Mouse (Mus musculus): ENCODE results near the gene Tekt1.
A peak's percentile ranks its signal among the peaks of the same experiment; 100 is the strongest.

Gene Tekt1

DNA sequence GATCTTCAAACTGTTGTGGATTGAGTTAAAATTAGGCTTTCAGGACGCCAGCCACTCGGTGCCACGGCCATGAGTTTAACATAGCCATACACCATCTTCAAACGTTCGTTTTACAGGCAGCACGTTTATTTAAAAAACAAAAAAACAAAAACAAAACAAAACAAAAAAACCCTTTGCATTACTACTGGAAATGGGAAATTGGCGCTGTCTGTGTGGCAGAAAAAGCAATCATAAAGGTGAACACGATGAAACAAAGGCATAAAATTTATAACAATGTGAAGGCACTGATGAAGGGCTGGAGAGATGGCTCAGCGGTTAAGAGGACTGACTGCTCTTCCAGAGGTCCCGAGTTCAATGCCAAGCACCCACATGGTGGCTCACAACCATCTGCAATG lies at the start of gene Tekt1:
Gene Tekt1 (minus strand): TSS at position 96 of the 395 bp plus-strand sequence.
- no peak for DNase-seq

DNA sequence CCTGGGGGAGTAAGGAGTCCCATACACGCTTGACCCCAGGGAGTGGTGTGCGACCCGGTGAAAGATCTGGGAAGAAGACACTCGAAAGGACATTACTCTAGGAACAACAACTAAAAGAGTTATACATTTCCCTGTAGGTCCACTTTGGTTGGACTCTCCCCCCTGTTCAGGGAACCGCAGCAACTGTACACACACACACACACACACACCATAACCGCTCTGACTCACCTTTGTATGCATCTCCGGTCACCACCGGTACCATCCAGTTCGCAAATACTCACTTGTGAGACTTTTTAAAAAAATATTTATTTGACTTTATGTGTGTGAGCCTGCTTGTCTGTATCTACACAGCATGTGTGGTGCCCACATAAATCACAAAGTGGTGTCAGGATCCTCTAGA lies 49.7 kb upstream of the Tekt1 start:
- no peak for DNase-seq

DNA sequence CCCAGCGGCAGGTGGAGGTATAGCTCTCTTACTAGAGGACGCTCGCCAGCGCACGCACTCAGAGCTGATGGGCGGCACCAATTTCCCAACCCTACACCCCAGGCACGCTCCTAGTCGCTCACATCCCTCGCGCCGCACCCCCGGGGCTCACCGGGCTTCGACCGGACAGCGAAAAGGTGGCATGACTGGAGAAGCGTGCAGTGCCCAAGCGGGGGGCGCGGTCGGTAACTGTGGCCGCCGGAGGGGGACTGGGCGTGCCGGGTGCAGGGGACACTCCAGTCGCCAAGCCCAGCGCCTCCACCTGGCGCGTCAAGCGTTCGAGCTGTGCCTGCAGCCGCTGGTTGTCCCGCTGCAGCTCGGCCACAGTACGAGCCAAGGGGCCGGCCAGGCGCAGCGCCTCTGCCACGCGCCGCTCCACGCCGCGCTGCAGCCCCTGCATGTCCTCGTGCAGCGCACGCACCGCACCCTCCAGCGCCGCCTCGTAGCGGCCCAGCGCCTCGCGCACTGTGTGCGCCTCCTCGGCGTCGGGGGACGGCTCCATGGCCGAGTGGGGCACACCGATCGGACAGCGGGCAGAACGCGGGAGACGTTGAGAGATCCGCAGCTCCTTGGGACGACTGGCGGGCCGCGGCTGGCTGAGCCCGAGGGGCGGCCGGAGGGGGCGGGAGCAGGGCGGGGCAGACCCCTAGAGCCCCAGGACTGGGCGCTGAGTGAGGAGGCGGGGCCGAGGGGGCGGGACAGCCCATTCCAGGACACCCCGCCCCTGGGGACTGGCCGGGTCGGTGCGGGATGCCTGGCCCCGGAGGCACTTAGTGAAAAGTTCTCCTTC lies 49.1 kb upstream of the Tekt1 start, which contains the start of gene Smtnl2:
Gene Smtnl2 (minus strand): TSS at position 621 of the 829 bp plus-strand sequence.
- peak; percentile 43 for DNase-seq

DNA sequence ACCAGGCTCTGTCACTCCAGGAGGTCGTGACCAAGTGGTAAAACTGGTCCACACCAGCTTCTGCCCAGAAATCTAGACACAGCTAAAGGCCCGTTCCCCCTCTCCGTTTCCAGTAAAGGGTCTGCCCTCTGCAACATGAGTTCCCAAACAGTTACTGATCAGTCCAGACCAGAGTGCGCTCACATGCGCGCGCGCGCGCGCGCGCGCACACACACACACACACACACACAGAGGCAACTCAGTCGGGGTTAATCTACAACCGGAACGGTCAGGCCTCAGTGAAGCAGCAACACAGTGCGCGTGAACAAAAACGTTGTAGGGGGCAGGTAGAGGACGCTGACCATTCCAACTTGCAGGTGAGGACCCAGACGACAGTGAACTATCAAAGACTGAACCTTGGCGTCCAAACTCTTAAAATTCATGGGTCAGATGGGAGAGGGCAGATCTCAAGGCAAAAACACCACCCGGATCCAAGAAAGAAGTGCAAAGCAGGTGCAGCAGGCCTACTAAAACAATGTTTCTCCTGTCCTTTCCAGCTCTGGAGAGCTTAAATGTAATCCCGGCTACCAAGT lies 48.4 kb upstream of the Tekt1 start:
- DNase-seq: no peak

DNA sequence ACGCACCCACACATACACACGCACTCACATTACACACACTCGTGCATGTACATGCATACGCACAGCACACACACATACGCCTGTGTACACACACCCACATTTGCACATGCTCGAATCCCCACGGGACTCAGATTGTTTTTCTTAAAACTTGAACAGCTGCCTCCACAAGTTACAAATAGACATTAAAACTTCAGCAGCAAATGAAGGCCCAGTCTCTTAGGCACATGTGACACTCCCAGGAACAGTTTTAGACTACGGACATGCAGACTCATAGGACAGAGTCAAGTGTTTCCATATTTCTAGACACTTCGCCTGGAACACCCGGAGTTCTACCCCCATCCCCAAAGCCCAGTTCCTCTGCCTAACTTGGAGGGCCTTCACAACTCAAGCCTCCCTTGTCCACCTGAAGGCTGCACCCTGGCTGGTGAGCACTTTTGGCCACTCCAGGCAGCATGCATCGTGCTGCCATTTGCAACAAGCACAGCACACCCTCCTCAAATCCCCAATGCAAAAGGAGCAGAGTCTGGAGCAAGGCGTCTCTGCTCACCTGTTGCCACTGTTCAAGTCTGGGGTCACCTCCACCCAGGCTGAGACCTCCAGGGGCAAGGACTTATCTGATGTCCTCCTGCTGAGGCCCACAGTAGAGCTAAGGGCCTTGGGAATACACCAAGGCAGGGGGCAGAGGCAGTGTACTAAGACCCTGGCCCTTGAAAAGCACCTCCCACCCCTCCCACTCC lies 47.6 kb upstream of the Tekt1 start:
- DNase-seq: no peak

- no peak for DNase-seq
These were observed 46.4 kb upstream of the Tekt1 start for GRCm38 (mm10) chr11:72408451-72409170.

DNA sequence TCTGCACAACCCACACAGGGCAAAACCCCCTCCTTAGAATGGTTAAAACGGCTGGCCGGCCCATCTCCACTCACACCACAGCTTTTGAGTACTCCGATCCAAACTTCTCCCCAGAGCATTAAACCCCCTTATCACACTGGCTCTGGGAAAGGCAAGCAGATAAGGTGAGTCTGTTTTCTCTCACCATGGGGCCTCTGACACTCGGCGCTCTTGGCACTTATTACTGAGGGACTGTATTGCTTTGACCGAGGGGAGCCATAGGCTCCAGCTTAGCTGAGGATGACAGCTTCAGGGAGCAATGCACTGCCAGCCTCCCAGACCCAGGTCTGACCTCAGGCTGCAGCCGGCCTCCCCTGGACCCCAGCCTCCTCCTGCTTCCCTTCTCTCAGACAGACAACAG lies 45.3 kb upstream of the Tekt1 start:
- DNase-seq: no peak

- DNase-seq: no peak
These were observed 44.8 kb upstream of the Tekt1 start for GRCm38 (mm10) chr11:72407081-72407480.

DNA sequence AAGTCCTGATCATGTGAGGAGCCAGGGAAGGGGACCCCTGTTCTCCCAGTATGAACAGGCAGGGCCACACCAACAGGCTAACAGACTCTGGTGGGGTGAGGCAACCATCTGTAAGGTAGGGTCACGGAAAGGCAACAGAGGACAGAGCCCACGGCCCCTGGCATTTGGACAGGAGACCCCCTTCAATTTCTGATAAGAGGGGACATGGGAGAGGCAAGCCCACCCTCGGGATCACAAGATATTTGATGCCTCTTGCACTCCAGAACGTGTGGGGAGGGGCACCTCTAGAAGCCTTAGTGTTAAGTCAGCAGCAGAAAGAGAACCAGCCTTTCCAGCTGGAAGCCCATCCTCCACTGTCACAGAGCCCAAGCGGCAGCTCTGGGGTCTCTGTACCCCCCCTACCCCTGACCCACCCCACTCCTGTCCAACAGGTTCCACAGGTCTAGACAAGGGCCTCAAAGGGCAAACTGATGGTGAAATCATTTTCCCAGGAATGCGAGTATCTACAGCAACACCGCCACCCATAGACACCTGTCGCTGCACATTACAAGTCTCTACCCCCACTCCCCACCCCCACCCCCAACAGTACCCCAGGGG lies 43.9 kb upstream of the Tekt1 start:
- no peak for DNase-seq

DNA sequence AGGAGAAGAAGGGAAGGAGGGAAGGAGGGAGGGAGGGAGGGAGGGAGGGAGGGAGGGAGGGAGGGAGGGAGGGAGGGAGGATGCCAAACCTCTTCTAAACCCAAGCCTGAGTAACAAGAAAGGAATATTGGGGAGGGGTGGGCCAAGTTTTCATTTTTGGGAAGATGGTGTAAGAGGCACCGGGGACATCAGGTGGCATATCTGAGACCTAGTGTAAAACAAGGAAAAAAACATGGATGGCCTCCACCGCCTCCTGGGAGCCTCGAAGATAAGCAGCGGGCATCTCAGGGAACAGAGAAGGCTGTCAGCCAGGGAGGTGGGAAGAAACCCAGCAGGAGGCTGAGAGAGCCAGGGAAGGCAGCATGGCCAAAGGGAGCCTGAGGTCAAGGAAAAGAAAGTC lies 43.3 kb upstream of the Tekt1 start:
- DNase-seq: no peak

GRCm38 (mm10) chr11:72402969-72403368 lies 40.7 kb upstream of the Tekt1 start:
- DNase-seq: no peak

GRCm38 (mm10) chr11:72402017-72402416 lies 39.8 kb upstream of the Tekt1 start:
- no peak for DNase-seq

DNA sequence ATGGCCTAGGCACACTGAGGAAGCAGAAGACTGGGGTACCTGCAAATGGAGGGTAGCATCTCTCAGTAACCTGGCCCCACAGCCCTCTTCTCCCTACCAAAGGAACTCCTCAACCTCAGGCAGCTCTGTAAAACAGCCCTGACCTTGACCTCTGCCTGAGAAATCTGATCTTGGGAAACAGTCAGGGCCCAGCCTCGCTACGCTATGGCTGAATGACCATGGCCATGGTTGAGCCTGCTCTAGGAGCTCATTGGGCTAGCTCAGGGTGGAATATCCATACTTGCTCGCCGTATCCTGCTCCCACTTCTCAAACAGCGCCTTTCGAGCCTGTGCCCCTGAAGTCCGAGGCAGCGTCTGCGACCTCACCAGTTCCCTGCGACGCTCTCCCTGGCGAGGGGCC lies 38.8 kb upstream of the Tekt1 start:
- no peak for DNase-seq

- DNase-seq: no peak
These were observed 35.7 kb upstream of the Tekt1 start for GRCm38 (mm10) chr11:72397811-72398525.

GRCm38 (mm10) chr11:72397072-72397471 lies 34.8 kb upstream of the Tekt1 start:
- DNase-seq: no peak

DNA sequence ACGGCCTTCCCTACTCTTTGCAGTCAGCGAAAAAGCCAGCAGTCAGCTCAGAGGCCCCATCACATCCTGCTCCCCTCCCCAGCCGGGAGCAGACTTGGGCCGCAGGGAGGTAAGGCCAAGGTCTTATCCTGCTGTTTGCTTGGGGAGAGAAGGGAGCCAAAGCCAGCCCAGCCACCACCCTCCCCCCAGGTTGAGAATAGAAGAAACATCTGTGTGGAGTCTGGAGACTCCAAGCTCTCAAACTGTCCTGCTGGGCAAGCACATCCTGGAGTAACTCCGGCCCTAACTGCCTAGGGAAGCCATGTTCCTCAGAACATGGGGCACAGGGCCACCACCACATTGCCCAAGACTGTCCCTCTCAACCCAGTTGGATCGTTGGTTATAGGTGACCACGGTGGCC lies 34.4 kb upstream of the Tekt1 start:
- no peak for DNase-seq

DNA sequence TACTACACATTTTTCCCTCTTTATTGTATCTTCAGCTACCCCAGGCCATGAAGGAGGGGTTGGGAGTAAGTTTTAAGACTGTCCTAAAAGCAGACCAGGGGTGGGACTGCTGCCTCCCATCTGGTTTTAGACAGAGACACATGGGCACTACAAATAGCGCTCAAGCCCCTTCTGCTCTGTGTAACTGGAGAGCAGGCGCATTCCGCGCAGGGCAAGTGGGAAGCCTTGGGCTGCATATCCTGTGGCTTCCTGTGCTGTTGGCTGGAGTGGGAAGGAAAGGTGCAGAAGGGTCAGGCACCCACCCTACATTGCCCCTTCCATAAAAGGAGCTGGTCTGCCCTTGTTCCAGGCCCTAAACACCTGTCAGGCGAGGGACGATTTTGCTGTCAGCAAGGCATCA lies 33.4 kb upstream of the Tekt1 start:
- no peak for DNase-seq

DNA sequence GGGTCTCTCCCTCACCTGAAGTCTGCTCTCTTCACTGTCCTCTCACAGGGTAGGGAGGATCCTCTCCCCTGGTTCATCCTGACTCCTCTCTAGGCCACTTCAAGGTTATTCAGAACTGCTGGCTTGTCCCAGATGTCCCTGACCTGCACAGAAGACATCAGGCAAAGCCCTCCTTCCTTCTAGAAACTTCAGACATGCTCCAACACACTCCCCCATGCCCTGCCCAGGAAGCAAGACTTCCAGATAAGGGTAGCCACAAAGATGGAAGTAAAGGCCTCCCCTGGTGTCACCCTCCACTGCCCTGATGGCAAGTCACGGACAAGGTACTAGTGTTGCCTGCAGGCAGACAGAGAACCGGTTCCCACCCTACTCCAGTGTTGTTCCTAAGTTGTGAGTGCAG lies 32.5 kb upstream of the Tekt1 start:
- no peak for DNase-seq

- no peak for DNase-seq
These were observed 31.4 kb upstream of the Tekt1 start for GRCm38 (mm10) chr11:72393669-72394068.

DNA sequence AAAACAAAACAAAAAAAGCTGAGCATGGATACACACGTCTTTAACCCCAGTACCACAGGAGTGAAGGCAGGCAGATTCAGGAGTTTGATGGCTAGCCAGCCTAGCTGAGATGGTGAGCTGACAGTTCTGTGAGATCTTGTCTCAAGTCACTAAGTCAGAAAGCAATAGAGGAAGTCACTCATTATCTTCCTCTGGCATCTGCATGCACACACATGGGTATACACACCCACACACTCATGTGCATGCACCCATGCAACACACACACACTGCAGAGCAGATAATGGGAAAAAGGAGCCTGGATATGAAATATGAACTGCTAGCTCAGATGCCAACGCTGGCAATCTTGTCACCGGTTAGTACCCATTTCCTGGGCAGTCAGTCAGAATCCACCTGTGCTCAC lies 31.0 kb upstream of the Tekt1 start:
- no peak for DNase-seq

DNA sequence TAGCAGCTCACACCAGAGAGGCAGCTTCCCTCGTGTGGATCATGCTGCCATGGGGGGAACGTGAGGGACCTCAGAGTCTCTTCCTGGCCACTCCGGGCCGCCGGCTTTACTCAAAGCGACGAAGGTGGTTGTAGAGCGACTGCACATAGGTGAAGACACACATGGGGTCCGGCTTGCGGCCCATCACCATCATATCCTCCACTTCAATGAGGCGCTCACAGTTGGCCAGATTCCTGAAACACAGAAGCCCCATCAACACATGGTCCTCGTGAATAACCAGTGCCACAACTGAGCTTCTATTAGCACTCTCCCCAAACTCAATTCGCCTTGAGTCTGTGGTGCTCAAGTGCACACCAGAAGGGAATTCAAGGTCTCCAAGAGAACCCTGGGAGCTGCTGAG lies 28.9 kb upstream of the Tekt1 start:
- DNase-seq: no peak
